Mouse (Mus musculus) left cerebral cortex, adult 6 months (tissue): ENCODE data around the gene Erfe. TPM values are rescaled to one million over a fixed set of nuclear protein-coding genes. Genes with fewer than 3 reads are reported as not detected.

Source experiments
- long read RNA-seq, 2 experiments: library from polyadenylated mRNA; unstranded; transcript quantifications; one replicate each; pipeline ENCODE4 v2.0.0; 2019 to 2020
- polyA plus RNA-seq: library from polyadenylated mRNA; unstranded; fragments of <200 nt; fragmentation: Nextera tagmentation; gene quantifications from 2 replicates; pipeline ENCODE4 v1.2.3, GENCODE M21; 2021

Erfe gene
- 0.25 and 0.38 TPM in 2 replicates for polyA plus RNA-seq
- long read RNA-seq, experiment 1, partial matches to known transcripts: 0 of 1 reads
- long read RNA-seq, experiment 1, other reads (novel, unspliced or antisense): 0 of 1 reads
- long read RNA-seq, experiment 2: 0 reads

GRCm38 (mm10) chr1:91366215-91367108 lies at the start of gene Erfe:
Gene Erfe, plus strand, starts transcription at chr1:91366430.

GRCm38 (mm10) chr1:91321760-91322438 lies 44.3 kb upstream of the Erfe start, which contains the start of gene Espnl:
Gene Espnl, plus strand, starts transcription at chr1:91322075.

GRCm38 (mm10) chr1:91350841-91351240 lies 15.4 kb upstream of the Erfe start, which contains the start of gene Klhl30:
Gene Klhl30, plus strand, starts transcription at chr1:91351016.

GRCm38 (mm10) chr1:91398260-91399062 lies 32.2 kb downstream of the Erfe start, which contains the start of gene Ilkap:
Gene Ilkap, minus strand, starts transcription at chr1:91398815.

GRCm38 (mm10) chr1:91413898-91414594 lies 47.8 kb downstream of the Erfe start, which contains the start of gene Hes6:
Gene Hes6, minus strand, starts transcription at chr1:91414038.

Other genes with a start within 250 kb of the Erfe start
- gene Rbm44, start 221.3 kb upstream of the Erfe start, polyA plus RNA-seq: not detected in 2 replicates
- 114 and 154 TPM in 2 replicates for gene Ramp1, start 186.6 kb upstream of the Erfe start, polyA plus RNA-seq
- 56.4 and 66.7 TPM in 2 replicates for gene Ube2f, start 116.1 kb upstream of the Erfe start, polyA plus RNA-seq
- 5.4 TPM in 2 replicates for gene Scly, start 68.1 kb upstream of the Erfe start, polyA plus RNA-seq
- 0.10 and 0.14 TPM in 2 replicates for gene Espnl, start 44.4 kb upstream of the Erfe start, polyA plus RNA-seq
- 0.04 TPM in 1 of 2 replicates, not detected in the other for gene Klhl30, start 15.4 kb upstream of the Erfe start, polyA plus RNA-seq
- gene Ilkap, start 32.4 kb downstream of the Erfe start, polyA plus RNA-seq: 58.7 and 65.9 TPM in 2 replicates
- 18.9 and 20.0 TPM in 2 replicates for gene Hes6, start 47.6 kb downstream of the Erfe start, polyA plus RNA-seq
- 2.8 and 3.2 TPM in 2 replicates for gene Per2, start 92.9 kb downstream of the Erfe start, polyA plus RNA-seq
- gene Traf3ip1, start 128.2 kb downstream of the Erfe start, polyA plus RNA-seq: 1.9 and 3.0 TPM in 2 replicates
- gene Asb1, start 174.1 kb downstream of the Erfe start, polyA plus RNA-seq: 6.5 and 7.0 TPM in 2 replicates